Mouse (Mus musculus) naive thymus-derived CD4-positive, alpha-beta T cell, adult 2 months (primary cell): Measurements from ENCODE around the gene Plau.

ENCODE experiments used
- DNase-seq: peaks from one replicate; pipeline ENCODE4 v3.0.0-alpha.2; 2011; ENCODE audit warnings: low read depth

Plau gene

DNA sequence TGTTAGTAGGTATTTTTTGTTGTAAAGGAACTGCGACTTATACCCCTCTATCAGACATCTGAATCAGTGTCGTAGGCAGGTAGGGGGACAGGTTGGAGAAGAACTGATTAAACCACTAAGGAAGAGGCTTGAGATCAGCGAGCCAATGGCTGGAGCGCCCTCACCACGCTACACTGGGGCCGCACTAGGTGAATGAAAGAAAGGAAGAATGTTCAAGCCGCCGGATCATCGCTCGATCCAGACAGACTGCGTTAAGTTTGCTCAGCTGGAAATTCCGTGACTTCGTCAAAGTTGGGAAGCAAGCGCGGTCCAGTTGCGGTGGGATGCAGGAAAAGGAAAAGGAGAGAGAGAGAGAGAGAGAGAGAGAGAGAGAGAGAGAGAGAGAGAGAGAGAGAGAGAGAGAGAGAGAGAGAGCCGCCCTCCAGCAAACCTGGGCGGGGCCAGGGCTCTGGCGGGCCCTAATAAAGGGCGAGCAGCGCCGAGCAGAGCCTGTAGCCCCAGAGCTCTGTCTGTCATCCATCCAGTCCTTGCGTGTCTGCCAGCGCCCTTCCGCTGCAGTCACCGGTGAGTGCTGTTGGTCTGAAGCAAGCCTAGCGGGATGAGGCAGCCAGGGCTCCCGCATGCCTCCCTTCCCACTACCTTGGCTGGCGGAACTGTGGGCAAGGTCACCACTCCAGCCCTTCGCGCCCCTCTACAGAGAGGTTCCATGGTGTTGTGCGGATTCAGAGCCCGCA lies at the start of gene Plau:
Gene Plau, plus strand, starts transcription at position 490 of the 734 bp plus-strand sequence.
- peak; percentile 56 for DNase-seq

DNA sequence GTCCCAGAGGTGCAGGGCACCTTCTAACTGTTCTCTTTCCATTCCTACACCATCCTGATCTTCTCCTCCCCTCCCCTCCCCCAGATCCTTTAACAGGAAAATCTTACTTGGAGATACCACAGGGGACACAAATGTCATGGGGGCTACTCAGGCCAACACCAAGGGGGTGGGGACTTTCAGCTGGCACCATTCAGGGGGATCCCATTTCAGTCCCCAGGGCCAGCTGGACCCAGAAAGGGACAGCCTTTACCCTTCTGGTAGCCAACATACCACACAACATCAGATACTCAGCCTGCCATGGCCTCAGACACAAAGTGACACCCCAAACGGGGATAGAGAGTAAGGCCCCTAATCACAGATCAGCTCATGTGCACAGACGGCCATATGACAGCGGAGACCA lies 48.3 kb upstream of the Plau start:
- DNase-seq = no peak

DNA sequence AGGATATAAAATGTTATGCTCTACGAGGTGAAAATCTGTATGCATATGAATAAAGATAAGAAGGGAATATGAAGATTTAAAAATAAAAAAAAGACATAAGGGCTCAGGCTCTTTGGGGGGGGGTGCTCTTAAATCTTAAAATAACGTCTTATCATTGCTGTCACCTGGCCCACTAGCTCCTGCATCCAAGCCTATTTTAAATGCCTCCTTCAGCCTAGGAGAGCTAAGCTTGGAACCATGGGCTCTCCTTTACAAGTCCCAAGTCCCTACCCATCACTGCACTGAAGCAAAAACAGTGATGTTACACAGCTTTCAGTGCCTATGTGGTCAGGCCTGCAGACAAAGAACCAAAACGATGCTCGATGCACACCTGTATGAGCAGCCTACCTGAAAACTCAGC lies 46.9 kb upstream of the Plau start:
- DNase-seq = no peak

DNA sequence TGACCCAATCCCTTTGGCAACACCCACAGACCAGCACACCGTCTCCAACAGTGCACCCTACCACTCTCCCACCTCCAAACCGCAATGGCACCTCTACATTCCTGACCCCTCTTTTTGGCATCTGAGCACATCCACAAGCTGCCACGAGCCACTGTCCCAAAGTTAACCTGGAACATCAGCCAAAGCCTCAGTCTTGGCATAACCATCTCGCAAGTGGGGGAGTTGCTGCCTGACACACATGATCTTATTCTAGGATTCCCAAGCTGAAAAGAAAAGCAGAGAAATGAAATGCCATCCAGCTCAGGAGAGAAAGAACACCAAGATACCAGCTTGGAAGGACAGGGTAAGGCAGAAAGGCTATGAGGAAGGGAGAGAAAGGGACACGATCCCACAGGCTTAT lies 46.0 kb upstream of the Plau start:
- DNase-seq = no peak

DNA sequence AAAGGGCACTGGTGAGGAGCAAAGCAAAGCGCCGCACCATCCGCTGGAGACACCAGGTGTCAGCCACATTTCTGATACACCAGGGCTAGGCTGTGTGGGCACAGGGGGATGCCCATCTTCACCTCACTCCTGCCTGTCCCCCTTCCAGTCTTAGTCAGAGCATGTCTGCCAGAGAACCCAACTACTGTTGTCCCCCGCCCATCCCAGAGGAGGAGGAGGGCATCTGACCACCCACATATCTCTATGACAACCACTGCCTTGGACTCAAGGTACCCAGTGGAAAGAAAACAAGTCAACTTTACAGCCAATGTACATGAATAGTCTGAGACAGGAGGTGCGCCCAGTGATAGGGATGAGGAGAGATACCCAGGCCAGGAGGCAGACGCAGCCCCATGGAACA lies 45.5 kb upstream of the Plau start:
- DNase-seq = no peak

DNA sequence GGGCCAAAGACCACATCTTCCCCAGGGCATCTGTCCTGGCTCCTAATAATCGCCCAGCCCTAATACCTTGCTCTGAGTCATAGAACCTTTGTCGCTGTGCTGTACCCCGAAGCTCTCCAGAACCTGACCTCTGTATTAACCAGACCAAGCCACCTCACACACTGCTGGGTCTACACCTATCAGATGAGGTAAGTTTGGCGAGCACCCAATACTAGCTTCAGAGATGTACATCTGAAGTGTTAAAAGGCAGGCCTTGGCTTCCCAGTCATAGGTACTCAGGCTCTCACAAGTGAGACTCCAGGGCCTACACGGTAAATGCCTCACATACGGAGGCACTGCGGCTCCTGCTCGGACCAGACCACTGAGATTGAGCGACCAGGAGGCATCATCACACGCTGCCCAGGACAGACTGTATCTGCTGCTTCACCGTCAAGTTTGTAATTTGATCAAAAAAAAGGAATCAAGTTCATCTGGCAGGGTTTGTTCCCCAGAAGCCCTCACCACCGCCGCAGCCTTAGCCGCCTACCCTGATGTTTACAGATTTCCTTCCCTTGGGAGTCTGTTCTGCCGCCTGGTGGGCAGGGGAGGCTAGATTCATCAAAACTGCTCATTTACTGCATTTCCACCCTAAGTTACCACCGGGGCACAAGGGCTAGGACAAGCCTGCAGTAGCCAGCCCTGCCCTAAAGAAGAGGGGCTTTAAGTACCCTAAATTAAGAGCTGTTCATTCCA lies 44.8 kb upstream of the Plau start:
- no peak for DNase-seq

DNA sequence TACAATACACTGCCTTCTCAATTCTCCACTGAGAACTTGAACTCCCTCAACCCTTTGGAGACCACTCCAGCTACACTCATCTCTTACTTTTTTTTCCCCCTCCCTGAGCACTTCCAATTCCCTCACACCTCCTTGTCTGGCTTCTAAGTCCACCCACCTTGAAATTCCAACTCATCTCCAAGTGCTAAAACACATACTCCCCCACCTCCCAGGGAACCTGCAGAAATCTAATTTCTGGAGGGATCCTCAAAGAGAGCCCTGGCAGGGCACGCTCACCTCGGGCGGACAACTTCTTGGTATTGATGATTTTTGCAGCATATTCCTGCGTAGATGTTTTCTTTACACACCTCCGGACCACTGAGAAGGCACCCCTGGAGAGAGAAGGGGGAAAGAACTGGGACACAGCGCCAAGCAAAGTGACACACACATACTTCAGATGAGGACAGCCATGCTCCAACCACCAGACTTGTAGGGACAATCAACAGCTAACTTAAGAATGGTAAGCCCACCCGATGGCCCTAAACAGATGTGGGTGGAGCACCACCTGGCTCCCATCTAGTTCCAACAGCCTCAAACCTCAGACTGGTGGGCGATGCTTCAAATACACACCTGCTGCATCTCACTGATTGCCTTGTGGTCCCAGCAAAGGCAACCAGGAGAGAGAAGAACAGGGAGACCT lies 44.1 kb upstream of the Plau start:
- no peak for DNase-seq

DNA sequence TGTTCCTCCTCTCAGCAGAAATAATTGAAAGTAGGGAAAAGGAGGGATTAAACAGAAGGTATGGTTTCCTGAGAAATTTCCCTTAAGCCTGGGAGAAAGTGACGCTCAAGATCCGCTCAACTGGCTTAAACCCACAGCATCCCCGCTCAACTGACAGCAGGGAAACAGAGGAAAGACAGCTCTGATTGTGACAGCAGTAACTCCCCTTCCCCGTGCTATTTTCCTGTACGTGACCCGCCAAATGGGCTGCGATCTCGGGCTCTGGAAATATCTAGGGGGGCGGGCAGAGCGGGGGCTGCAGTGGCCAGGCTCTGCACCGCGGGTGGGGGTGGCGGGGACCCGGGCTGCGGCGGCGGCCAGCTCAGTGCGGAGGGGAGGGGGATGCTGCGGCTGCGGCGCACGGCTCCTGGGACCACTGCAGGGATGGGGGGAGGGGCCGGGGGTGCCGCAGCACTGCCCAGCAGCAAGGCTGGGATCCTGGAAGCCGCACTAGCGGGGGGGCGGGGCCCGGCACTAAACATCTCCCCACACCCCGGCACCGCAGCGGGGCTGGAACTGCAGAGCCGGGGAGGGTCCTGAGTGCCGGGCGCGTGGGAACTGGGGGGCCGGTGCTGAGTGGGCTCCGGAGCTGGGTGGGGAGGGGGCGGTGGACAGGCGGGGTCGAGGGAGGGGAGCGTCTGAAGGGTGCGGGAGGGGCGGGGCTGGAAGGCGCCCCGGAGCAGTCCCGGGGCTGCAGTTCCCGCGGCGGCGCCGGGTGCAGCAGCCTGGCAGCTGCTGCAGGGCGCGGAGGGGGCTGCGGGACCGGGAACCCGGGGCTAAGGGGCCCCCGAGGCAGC lies 43.3 kb upstream of the Plau start:
- peak; percentile 47 for DNase-seq

DNA sequence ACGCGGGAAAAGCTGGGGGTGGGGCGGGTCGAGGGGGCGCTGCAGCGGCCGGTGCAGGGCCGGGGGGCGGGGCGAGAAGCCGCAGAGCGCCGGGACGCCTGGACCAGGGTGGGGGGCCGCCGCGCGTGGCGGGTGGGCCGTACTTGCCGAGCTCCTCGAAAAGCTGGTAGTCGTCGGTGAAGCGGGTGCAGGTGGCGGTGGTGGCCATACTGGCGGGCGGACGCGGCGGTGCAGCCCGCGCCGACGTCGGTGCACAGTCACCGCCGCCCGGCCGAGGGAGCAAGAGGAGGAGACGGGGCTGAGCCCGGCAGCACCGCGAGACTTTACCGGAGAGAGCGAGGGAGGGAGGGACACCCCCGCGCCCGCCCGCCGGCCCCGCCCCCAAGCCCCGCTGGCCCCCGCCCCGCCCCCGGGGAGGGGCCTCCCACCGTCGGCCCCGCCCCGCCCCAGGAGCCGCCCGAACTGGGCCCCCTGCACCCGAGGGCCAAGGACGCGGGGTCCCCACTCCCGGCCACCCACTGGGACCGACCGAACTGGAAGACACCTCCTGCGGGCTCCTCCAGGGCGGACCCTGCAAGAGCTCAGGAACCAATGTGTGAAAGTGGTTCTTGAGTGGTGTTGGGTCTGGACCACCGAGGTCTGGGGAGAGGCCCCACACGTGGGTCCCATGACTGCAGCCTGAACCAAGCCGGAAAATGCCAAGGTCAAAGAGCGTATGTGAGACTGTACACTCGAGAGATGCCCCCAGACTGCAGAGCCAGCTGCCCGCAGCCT lies 42.5 kb upstream of the Plau start, which contains the start of gene Camk2g:
Gene Camk2g, minus strand, starts transcription at position 331 of the 774 bp plus-strand sequence.
- DNase-seq = peak; percentile 88

DNA sequence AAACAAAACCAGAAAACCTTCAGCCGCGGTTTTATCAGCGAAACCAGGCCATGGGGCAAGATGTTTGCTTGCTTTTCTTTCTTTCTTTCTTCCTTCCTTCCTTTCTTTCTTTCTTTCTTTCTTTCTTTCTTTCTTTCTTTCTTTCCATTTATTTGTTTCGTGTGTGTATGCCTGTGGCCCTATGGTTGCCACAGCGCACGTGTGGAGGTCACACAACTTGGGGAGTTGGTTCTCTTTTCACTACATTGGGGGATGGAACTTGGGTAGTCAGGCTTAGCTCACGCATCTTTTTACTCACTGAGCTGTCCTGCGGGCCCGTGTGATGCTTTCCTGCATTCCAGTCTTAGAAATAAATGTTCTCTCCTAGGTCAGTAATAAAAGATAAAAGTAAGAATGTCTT lies 41.9 kb upstream of the Plau start:
- DNase-seq = no peak

DNA sequence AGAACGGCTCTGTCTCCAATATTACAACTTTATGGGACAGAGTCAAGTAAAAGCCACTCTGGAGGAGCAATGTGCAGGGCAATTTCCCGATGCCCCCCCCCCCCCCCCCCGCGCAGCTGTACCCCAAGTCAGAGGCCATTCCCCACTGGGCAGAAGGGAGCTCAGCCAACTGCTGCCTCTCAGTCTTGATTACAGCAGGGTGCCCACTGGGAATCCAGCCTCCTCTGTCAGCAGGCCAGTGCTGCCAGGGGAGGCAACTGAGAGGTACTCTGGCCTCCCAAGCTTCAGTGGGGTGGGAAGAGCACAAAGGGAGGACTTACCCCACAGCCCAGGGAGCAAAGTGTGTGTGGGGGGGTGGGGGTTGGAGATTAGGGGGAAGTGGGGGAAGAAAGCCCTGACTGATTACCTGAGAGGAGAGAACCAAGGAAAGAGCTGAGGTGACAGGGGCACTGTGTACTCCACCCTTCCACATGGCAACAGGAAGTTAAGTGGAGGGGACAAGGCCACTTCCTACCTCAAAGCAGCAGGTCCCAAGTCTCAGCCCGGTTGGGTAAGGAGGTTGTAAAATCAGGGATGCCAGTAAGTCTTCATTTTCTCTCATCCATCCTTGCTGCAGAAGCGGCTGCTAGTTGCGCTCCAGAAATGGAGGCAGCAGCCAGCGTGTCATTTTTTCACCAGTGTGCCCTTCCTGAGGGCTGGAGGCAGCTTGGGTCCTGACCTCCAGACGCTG lies 40.9 kb upstream of the Plau start:
- no peak for DNase-seq

DNA sequence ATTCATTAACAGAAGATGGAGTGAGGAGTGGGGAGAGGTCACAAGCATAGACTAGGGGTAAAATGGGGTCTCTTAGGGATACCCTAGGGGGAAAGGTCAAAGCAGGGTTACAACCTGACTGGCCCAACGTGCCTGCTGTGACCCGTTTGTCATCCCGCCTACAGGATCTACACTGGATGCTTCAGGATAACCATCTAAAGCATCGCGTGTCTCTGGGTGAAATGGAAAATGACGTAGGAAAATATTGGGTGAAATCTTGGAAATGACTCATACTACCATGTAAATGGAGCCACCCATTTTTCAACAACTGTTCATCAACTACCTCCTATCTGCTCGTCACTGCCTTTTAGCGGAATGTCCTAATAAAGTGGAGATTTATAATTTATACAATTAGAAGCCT lies 40.3 kb upstream of the Plau start:
- DNase-seq = no peak

DNA sequence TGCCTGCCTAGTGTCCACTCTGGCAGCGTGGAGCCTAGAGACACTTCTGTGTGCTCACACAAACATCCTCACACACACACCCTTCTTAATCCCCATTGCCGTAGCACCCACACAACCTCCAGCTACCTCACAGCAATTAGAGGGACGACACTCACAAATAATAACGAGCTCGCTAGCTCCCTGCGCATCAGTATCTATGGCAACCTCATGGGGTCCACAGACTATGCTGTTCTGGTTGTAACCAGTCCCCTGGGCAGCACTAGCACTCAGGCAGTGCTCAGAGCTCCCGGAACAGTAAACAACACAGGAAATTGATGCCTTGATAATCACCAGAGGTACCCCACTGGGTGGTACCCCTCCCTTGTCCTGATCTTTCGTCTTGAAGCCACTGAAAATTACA lies 39.8 kb upstream of the Plau start:
- DNase-seq = no peak

DNA sequence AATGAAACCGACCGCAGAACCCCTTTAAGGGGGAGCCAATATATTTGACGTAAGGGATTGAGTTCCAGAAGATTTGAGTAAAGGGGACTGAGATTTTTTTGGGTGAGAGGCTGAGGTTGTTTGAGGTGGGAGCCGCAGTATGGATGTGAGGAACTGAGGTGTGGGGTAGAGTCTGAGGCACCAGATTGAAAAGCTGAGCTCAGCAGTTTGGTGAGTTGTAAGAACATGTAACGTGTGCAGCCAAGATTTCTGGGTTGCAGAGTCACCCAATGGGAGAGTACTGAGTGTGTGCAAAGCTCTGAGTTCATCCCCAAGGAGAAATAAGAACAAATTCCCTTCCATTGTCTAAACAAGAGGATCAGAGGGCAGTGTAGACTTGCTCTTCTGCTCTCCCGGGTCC lies 38.2 kb upstream of the Plau start:
- DNase-seq = no peak

DNA sequence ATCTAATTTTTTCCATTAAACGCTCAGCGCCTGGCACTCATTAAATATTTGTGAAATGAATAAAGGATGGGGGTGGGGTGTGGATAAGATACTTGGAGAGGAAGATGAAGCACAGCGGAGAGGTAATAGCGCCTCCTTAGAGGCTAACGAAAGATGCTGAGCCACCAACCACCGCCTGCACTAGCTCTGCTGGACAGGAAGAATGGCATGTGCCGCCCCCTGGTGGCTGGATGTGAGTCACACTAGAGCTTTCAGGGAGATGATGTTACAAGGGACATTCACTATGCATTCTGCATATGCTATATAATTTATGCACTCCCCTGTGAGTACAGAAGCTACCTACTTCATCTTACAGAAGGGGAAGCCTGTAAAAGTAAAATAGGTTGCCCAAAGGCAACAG lies 37.7 kb upstream of the Plau start:
- peak; percentile 93 for DNase-seq

DNA sequence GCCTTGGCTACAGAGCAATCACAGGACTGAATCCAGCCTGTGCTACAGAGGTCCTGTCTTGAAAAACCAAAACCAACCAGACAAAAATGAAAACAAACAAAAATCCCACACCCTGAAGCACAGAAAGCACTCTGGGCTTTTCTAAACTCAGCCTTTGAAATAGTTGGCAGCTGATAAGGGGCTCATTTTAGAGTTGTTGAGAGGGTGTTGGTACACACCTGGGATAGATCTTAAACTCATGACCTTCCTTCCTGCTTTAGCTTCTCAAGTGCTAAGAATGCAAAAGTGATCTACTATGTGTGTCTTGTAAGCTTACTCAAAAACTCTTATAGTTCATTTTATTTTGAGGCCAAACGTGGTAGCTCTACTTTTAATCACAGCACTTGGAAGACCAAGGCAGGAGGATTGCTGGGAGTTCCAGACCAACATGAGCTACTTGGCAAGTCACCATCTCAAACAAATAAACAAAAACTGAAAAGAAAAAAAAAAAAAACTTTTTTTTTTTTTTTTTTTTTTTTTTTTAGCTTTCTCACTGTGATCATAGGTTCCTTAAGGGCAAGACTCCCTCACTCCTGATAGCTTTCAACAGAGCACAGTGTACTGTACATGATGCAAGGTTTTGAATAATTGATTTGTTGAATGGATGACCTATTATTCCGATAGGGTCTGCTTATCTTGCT lies 33.4 kb upstream of the Plau start:
- no peak for DNase-seq

DNA sequence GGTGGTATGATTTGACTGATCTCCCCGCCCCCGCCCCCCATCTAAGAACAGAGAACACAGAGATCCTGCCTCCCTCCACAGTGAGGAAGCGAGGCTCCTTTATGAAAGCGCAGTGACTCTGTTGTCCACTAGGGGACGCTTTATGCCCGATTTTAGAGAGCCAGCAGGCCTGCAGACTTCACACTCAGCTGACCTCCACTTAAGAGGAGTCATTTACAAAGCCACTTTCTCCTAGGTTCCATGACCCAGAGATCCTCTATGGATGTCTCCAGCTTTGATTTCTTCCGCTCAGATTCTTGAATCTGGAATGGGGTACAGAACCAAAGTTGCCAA lies 32.9 kb upstream of the Plau start:
- DNase-seq = peak; percentile 88

DNA sequence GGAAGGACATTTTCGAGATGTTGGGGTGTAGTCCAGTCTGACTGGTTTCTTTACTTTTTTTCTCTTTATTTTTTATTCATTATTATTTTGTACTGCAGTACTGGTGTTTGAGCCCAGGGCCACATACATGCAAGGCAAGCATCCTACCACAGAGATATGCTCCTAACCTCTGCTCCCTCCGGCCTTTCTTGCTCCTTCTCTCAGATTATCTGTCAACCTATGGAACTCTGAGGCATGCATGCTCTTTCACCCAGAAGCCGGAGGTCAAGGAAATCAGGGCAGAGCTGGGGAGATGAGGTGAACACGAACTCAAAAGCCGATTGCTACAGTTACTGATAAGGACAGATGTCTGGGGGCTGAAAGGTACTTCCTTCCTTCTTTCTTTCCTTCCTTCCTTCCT lies 32.0 kb upstream of the Plau start:
- DNase-seq = no peak

DNA sequence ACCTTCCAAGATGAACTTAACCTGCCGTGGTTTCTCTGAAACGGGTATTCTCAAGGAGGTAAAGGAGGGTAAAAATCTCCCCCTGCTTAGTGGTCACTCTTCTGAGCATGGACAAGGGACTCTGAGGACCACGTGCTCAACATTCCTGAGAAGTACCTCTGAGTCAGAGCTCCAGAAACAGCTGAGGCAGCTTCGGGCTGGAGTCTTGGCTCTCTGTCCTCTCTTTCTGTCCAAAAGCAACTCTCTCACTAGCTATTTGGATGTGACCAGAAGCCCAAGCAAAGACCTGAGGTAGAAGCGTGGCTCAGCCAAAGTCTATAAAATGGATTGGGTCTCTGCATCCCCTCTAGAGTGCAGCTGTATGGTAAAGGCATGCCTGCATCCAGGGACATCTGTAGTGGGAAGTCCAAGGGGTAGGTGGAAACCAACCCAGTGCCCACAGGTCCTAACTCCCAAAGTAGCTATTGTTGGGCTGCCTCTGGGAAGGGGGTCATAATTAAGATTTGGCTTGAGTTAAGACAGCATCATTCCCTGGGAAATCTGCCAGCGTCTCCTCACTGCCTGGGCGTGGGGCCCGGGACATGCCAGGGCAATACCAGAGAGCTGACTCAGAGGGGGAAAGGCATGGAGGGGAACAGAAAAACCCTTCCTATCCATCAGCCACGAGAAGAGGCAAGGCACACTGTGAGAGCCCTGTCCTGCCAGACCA lies 31.3 kb upstream of the Plau start:
- DNase-seq = no peak
